Mouse (Mus musculus) cerebellum, adult 11-12 months (tissue): ENCODE data around the gene Wdr25.
"Not testable (repeated sequence)": the region's sequence is repeated elsewhere in the genome, so short reads cannot be mapped to it uniquely, and the experiment has no call there.

Source experiments
- DNase-seq: peaks from one replicate; pipeline ENCODE4 v3.0.0; 2022

Wdr25 gene

GRCm38 (mm10) chr12:108892989-108893714 lies at the start of gene Wdr25:
TSS of gene Wdr25 (plus strand) at chr12:108893631.
- DNase-seq = no peak

- not testable (repeated sequence) for DNase-seq
These were observed 45.4 kb upstream of the Wdr25 start for GRCm38 (mm10) chr12:108848033-108848432.

GRCm38 (mm10) chr12:108849488-108850022 lies 43.9 kb upstream of the Wdr25 start:
- no peak for DNase-seq

GRCm38 (mm10) chr12:108850129-108850528 lies 43.3 kb upstream of the Wdr25 start:
- DNase-seq = no peak

- no peak for DNase-seq
These were observed 42.5 kb upstream of the Wdr25 start for GRCm38 (mm10) chr12:108850886-108851285.

GRCm38 (mm10) chr12:108852822-108853221 lies 40.6 kb upstream of the Wdr25 start:
- no peak for DNase-seq

- DNase-seq = no peak
These were observed 38.4 kb upstream of the Wdr25 start for GRCm38 (mm10) chr12:108855081-108855480.

- DNase-seq = no peak
These were observed 37.2 kb upstream of the Wdr25 start for GRCm38 (mm10) chr12:108856186-108856585.

- no peak for DNase-seq
These were observed 36.3 kb upstream of the Wdr25 start for GRCm38 (mm10) chr12:108857109-108857508.

- DNase-seq = no peak
These were observed 35.7 kb upstream of the Wdr25 start for GRCm38 (mm10) chr12:108857589-108858184.

GRCm38 (mm10) chr12:108858486-108858885 lies 34.9 kb upstream of the Wdr25 start:
- no peak for DNase-seq

GRCm38 (mm10) chr12:108865007-108865494 lies 28.4 kb upstream of the Wdr25 start:
- DNase-seq = no peak

GRCm38 (mm10) chr12:108869575-108869974 lies 23.9 kb upstream of the Wdr25 start:
- no peak for DNase-seq

GRCm38 (mm10) chr12:108873122-108873521 lies 20.3 kb upstream of the Wdr25 start:
- no peak for DNase-seq

- DNase-seq = no peak
These were observed 14.3 kb upstream of the Wdr25 start for GRCm38 (mm10) chr12:108879138-108879537.

- DNase-seq = no peak
These were observed 12.8 kb upstream of the Wdr25 start for GRCm38 (mm10) chr12:108880606-108881005.

- no peak for DNase-seq
These were observed 12.2 kb upstream of the Wdr25 start for GRCm38 (mm10) chr12:108881192-108881591.

- no peak for DNase-seq
These were observed 10.7 kb upstream of the Wdr25 start for GRCm38 (mm10) chr12:108882776-108883175.

- DNase-seq = no peak
These were observed 7.5 kb upstream of the Wdr25 start for GRCm38 (mm10) chr12:108885906-108886305.

GRCm38 (mm10) chr12:108887077-108887476 lies 6.4 kb upstream of the Wdr25 start:
- DNase-seq = no peak

GRCm38 (mm10) chr12:108888632-108889031 lies 4.8 kb upstream of the Wdr25 start:
- DNase-seq = no peak

GRCm38 (mm10) chr12:108893715-108894431 lies 442 bp downstream of the Wdr25 start, which contains the start of gene Wars:
TSS of gene Wars (minus strand) at chr12:108894174.
- DNase-seq = peak; percentile 95

GRCm38 (mm10) chr12:108894432-108894816 lies 993 bp downstream of the Wdr25 start:
- no peak for DNase-seq
